15 mouse cellular contexts compared by ENCODE assay signal in the genomic region with DNA sequence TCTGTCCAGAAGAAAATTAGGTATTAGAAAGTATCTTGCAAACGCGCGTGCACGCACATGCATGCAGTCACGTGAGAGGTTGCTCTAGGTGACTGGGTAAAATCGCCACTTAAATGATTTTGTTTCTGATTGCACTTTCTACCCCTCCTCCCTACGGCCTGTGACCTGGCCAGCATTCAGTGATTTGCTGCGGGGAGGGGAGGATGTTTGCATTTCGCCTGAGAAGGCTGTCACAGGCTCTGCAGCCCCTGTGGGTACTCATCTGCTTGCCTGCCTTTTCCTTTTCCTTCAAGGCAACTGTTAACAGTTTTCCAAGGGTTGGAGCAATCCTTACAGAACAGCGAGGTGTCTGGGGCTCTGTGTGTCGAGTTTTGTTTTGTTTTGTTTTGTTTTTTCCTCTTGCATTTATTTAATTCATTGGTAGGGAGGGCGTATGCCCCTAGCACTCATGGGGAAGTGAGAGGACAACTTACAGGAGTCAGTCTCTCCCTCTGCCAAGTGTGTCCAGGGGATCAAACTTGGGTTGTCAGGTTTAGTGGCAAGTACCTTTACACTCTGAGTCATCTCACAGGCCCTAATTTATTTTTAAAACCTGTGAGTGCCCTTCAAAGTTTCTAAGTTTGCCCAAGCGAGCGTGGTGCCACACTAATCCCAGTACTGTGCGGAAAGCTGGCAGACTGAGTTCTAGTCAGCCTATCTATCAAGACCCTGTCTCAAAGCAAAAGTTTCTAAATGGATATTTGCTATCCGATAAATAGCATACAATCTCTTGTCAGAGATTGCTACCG. TPM values are rescaled to one million over a fixed set of nuclear protein-coding genes. Genes with fewer than 3 reads are reported as not detected.
DNase-seq lines count a peak whose midpoint lies in the region; ATAC-seq and TF ChIP-seq lines count a peak whose summit lies in the region.
"Had no signal": no experiment of that assay in that cellular context is flagged by ENCODE, and none has a peak within 500 bp of the region (broad histone marks: within the 10 kb centered on the region; RNA-seq: fewer than 3 reads in every experiment).

No protein-coding gene starts in this region.

- H3K4me3 ChIP-seq in hindbrain, embryonic 13.5 days, result no peak overlapping the region
- H3K4me3 ChIP-seq in hindbrain, embryonic 12.5 days, result no peak overlapping the region
- H3K4me3 ChIP-seq in neural tube, embryonic 13.5 days, result no peak overlapping the region
- H3K4me3 ChIP-seq in neural tube, embryonic 15.5 days (replicated peaks), result no peak overlapping the region
- no peak overlapping the region for H3K4me3 ChIP-seq in heart, embryonic 14.5 days (ENCODE audit: control insufficient read depth in 1 of 2, insufficient read depth in 1 of 2, low read depth in 1 of 2, low read length in 2 of 2)
- no peak overlapping the region for H3K4me3 ChIP-seq in stomach, postnatal 0 days (ENCODE audit: low read depth, low read length)
- H3K4me3 ChIP-seq: limb, embryonic 15.5 days had no signal

- TF ChIP-seq EP300 in stomach, postnatal 0 days (optimal IDR thresholded peaks at IDR 0.05), result no peak

- 53% methylated on average over 17 of the region's 17 CpGs for WGBS in hindbrain, embryonic 13.5 days
- 51% methylated on average over 17 of the region's 17 CpGs for WGBS in hindbrain, embryonic 12.5 days
- WGBS in neural tube, embryonic 13.5 days, result 53% methylated on average over 17 of the region's 17 CpGs
- 57% methylated on average over 17 of the region's 17 CpGs for WGBS in neural tube, embryonic 15.5 days
- WGBS in heart, embryonic 14.5 days, result 51% methylated on average over 17 of the region's 17 CpGs
- 31% methylated on average over 17 of the region's 17 CpGs for WGBS in stomach, postnatal 0 days

- no peaks in the 10 kb centered on the region for H3K9me3 ChIP-seq in hindbrain, embryonic 13.5 days
- H3K9me3 ChIP-seq in hindbrain, embryonic 12.5 days (replicated peaks), result no peaks in the 10 kb centered on the region
- H3K9me3 ChIP-seq in neural tube, embryonic 13.5 days, result no peaks in the 10 kb centered on the region
- H3K9me3 ChIP-seq in neural tube, embryonic 15.5 days (replicated peaks), result no peaks in the 10 kb centered on the region
- no peaks in the 10 kb centered on the region for H3K9me3 ChIP-seq in heart, embryonic 14.5 days (ENCODE audit: control insufficient read depth, low read length)
- no peaks in the 10 kb centered on the region for H3K9me3 ChIP-seq in stomach, postnatal 0 days (ENCODE audit: control insufficient read depth, low read length)
- H3K9me3 ChIP-seq: limb, embryonic 15.5 days had no signal

- peak overlapping the region; percentile 8; the same call in 1 of the 2 replicates for H3K4me2 ChIP-seq in hindbrain, embryonic 13.5 days
- no peak overlapping the region for H3K4me2 ChIP-seq in hindbrain, embryonic 12.5 days (replicated peaks)
- peak overlapping the region; percentile 29 for H3K4me2 ChIP-seq in neural tube, embryonic 13.5 days
- no peak overlapping the region for H3K4me2 ChIP-seq in neural tube, embryonic 15.5 days
- no peak overlapping the region for H3K4me2 ChIP-seq in heart, embryonic 14.5 days (ENCODE audit: low read length)
- peak overlapping the region; percentile 27; the same call in 1 of the 2 replicates for H3K4me2 ChIP-seq in stomach, postnatal 0 days (replicated peaks; ENCODE audit: low read depth)
- H3K4me2 ChIP-seq: limb, embryonic 15.5 days had no signal

- no peak overlapping the region for H3K9ac ChIP-seq in hindbrain, embryonic 13.5 days
- no peak overlapping the region for H3K9ac ChIP-seq in hindbrain, embryonic 12.5 days
- no peak overlapping the region for H3K9ac ChIP-seq in neural tube, embryonic 13.5 days
- no peak overlapping the region for H3K9ac ChIP-seq in neural tube, embryonic 15.5 days (replicated peaks)
- H3K9ac ChIP-seq in heart, embryonic 14.5 days (ENCODE audit: low read length), result peak overlapping the region; percentile 32; the same call in 1 of the 2 replicates
- H3K9ac ChIP-seq in stomach, postnatal 0 days (ENCODE audit: low read length), result no peak overlapping the region
- H3K9ac ChIP-seq: limb, embryonic 15.5 days had no signal

- intact Hi-C loops in left cerebral cortex, postnatal 36 days (cut with DNase I), result no loop called here

- no peaks in the 10 kb centered on the region for H3K27me3 ChIP-seq in hindbrain, embryonic 13.5 days
- H3K27me3 ChIP-seq in hindbrain, embryonic 12.5 days, result no peaks in the 10 kb centered on the region
- H3K27me3 ChIP-seq in neural tube, embryonic 13.5 days, result no peaks in the 10 kb centered on the region
- H3K27me3 ChIP-seq in neural tube, embryonic 15.5 days (replicated peaks), result no peaks in the 10 kb centered on the region
- H3K27me3 ChIP-seq in heart, embryonic 14.5 days (ENCODE audit: control insufficient read depth, insufficient read depth, low read length), result no peaks in the 10 kb centered on the region
- H3K27me3 ChIP-seq in stomach, postnatal 0 days (ENCODE audit: control insufficient read depth, insufficient read depth, low read length), result no peaks in the 10 kb centered on the region
- H3K27me3 ChIP-seq: limb, embryonic 15.5 days had no signal

- no peak for TF ChIP-seq CTCF in stomach, postnatal 0 days (IDR thresholded peaks at IDR 0.05; ENCODE audit: low read depth)

- H3K36me3 ChIP-seq in hindbrain, embryonic 13.5 days, result no peaks in the 10 kb centered on the region
- H3K36me3 ChIP-seq in hindbrain, embryonic 12.5 days, result no peaks in the 10 kb centered on the region
- no peaks in the 10 kb centered on the region for H3K36me3 ChIP-seq in neural tube, embryonic 13.5 days
- no peaks in the 10 kb centered on the region for H3K36me3 ChIP-seq in neural tube, embryonic 15.5 days
- no peaks in the 10 kb centered on the region for H3K36me3 ChIP-seq in heart, embryonic 14.5 days (ENCODE audit: control insufficient read depth, insufficient read depth, low read length)
- no peaks in the 10 kb centered on the region for H3K36me3 ChIP-seq in stomach, postnatal 0 days (ENCODE audit: control insufficient read depth, insufficient read depth, low read length)
- H3K36me3 ChIP-seq: limb, embryonic 15.5 days had no signal

- no peak overlapping the region for H3K27ac ChIP-seq in hindbrain, embryonic 13.5 days
- no peak overlapping the region for H3K27ac ChIP-seq in hindbrain, embryonic 12.5 days
- H3K27ac ChIP-seq in neural tube, embryonic 13.5 days (replicated peaks), result no peak overlapping the region
- no peak overlapping the region for H3K27ac ChIP-seq in neural tube, embryonic 15.5 days (replicated peaks)
- peak overlapping the region in 1 of 2 experiments; percentile 38; a peak in 1 of 4 replicates for H3K27ac ChIP-seq in heart, embryonic 14.5 days (replicated peaks in 1 of 2; ENCODE audit: control insufficient read depth in 1 of 2, insufficient read depth in 1 of 2, low read depth in 2 of 2, low read length in 2 of 2)
- H3K27ac ChIP-seq in stomach, postnatal 0 days (replicated peaks), result no peak overlapping the region
- H3K27ac ChIP-seq: limb, embryonic 15.5 days had no signal

- no peak for DNase-seq in stomach, postnatal 0 days (ENCODE audit: low spot score)
- DNase-seq in left cerebral cortex, postnatal 36 days (ENCODE audit: low spot score in 2 of 2), result no peak
- DNase-seq: adrenal gland, postnatal 14 days; gastrocnemius, postnatal 25 days; kidney, adult 18-20 months had no signal

- H3K4me1 ChIP-seq in hindbrain, embryonic 13.5 days (replicated peaks), result peaks cover 29% of the 10 kb centered on the region
- peaks cover 26% of the 10 kb centered on the region for H3K4me1 ChIP-seq in hindbrain, embryonic 12.5 days
- peaks cover 22% of the 10 kb centered on the region for H3K4me1 ChIP-seq in neural tube, embryonic 13.5 days (replicated peaks)
- no peaks in the 10 kb centered on the region for H3K4me1 ChIP-seq in neural tube, embryonic 15.5 days
- H3K4me1 ChIP-seq in heart, embryonic 14.5 days (ENCODE audit: control insufficient read depth in 2 of 2, insufficient read depth in 2 of 2, low read length in 2 of 2), result peaks cover 9 to 16% of the 10 kb centered on the region in 2 experiments; a peak in 3 of 4 replicates
- no peaks in the 10 kb centered on the region for H3K4me1 ChIP-seq in stomach, postnatal 0 days (replicated peaks; ENCODE audit: control insufficient read depth, insufficient read depth)

- ATAC-seq in hindbrain, embryonic 13.5 days (ENCODE audit: low FRiP score), result no peak
- no peak for ATAC-seq in hindbrain, embryonic 12.5 days (ENCODE audit: low FRiP score)
- ATAC-seq in neural tube, embryonic 13.5 days (ENCODE audit: low read depth), result no peak
- no peak for ATAC-seq in neural tube, embryonic 15.5 days (ENCODE audit: low FRiP score)
- no peak for ATAC-seq in heart, embryonic 14.5 days (ENCODE audit: insufficient number of reproducible peaks, insufficient read depth, low FRiP score, low read depth)
- ATAC-seq in stomach, postnatal 0 days (ENCODE audit: low FRiP score, low TSS enrichment), result no peak
- no peak for ATAC-seq in frontal cortex, adult (ENCODE audit: low TSS enrichment)
- ATAC-seq: CD4-positive, CD25-positive, alpha-beta regulatory T cell, adult 4 months; forebrain, embryonic 16.5 days; Patski had no signal

RNA-seq across cellular contexts. Expression of a gene that starts 47.2 kb away (rescaled TPM):
- polyA plus RNA-seq in hindbrain, embryonic 13.5 days (2015; fragmentation: Nextera tagmentation; extraction: Ambion mirVana), result 85.2 and 85.7 TPM in 2 replicates
- polyA plus RNA-seq in hindbrain, embryonic 12.5 days (2016; fragmentation: Nextera tagmentation; extraction: Ambion mirVana), result 73.2 and 74.9 TPM in 2 replicates
- 83.0 and 85.8 TPM in 2 replicates for polyA plus RNA-seq in neural tube, embryonic 13.5 days (2015; fragmentation: Nextera tagmentation; extraction: Ambion mirVana)
- 77.4 and 80.3 TPM in 2 replicates for polyA plus RNA-seq in neural tube, embryonic 15.5 days (2015; fragmentation: Nextera tagmentation; extraction: Ambion mirVana)
- polyA plus RNA-seq in heart, embryonic 14.5 days (2014; fragmentation: Nextera tagmentation; extraction: Ambion mirVana), result 70.5 and 78.1 TPM in 2 replicates
- 30.9 and 31.3 TPM in 2 replicates for polyA plus RNA-seq in stomach, postnatal 0 days (2015; fragmentation: Nextera tagmentation; extraction: Ambion mirVana)
- 10 to 100 TPM; 30.7 to 32.9 TPM for total RNA-seq in left cerebral cortex, postnatal 36 days (2021)

Comparison
In these comparisons a context has a peak if more than half of its experiments do, and no peak if none do; other contexts are left out.
1. H3K4me2 ChIP-seq: peak in hindbrain, embryonic 13.5 days (single experiment), neural tube, embryonic 13.5 days (single experiment) and stomach, postnatal 0 days (single experiment); none in hindbrain, embryonic 12.5 days (single experiment), neural tube, embryonic 15.5 days (single experiment) and heart, embryonic 14.5 days (single experiment).